Mouse (Mus musculus) B cell, adult (primary cell): Measurements from ENCODE around the gene Zfp219. TPM values are rescaled to one million over a fixed set of nuclear protein-coding genes. Genes with fewer than 3 reads are reported as not detected.

Source experiments
- total RNA-seq: library from RNA; stranded (reverse); gene quantifications from 4 replicates; pipeline ENCODE4 v1.2.4, GENCODE M21; 2023; ENCODE audit not compliant: inconsistent age

Zfp219 gene
- 9.3 to 11.8 TPM (median 10.0 TPM) in 4 replicates for total RNA-seq

GRCm38 (mm10) chr14:52020486-52021137 is at the start of gene Zfp219:
Gene Zfp219, minus strand, starts transcription at chr14:52020733.

GRCm38 (mm10) chr14:52042359-52042758 is 21.8 kb upstream of the Zfp219 start, which contains the start of gene Olfr221:
Gene Olfr221, minus strand, starts transcription at chr14:52042459.

DNA sequence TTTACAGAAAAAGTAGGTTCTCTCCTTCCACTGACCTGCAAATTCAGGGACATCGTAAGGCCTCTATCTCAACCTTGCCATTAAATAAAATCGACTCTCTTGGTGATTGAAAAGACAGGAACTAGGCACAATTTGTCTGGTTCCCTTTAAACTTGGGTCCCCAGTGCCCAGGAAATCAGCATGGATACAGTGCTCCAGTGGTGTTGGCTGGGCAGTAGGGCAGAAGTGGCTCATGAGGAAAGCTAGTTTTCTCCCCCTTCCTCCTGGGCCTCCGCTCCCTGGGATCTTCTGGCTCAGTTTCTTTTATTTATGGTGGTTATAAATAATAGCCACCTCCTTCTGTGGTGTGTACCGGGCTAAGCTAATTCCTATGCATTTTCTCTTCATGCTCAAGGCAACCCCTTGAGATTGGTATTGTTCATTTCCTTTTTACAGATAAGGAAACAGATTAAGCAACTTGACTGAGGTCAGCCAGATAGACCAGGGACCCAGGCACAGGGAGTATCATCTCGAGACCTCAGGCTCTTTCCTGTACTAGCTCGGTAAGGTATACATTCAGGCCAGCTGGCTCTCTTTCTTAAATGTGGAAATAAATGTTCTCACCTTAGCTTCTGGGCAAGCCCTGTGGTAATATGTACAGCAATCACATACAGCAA is 5.0 kb downstream of the Zfp219 start, which contains the start of gene Tmem253:
Tmem253 (plus strand) TSS at position 214 of the 656 bp plus-strand sequence.

GRCm38 (mm10) chr14:51984247-51985231 is 36.0 kb downstream of the Zfp219 start, which contains the start of gene Arhgef40:
Gene Arhgef40, plus strand, starts transcription at chr14:51984719.

Other genes starting within 250 kb of the Zfp219 start
- not detected in 4 replicates for gene Ang4, start 247.1 kb downstream of the Zfp219 start, total RNA-seq
- gene AY358078, start 220.7 kb downstream of the Zfp219 start, total RNA-seq: not detected in 4 replicates
- gene Ear6, start 167.0 kb downstream of the Zfp219 start, total RNA-seq: not detected in 4 replicates
- gene Mettl17, start 135.9 kb downstream of the Zfp219 start, total RNA-seq: 40.0 to 67.1 TPM (median 63.4 TPM) in 4 replicates
- gene Slc39a2, start 127.8 kb downstream of the Zfp219 start, total RNA-seq: 0.36 to 0.54 TPM (median 0.48 TPM) in 4 replicates
- 0.24 to 1.2 TPM (median 0.61 TPM) in 3 of 4 replicates, not detected in the other for gene Ndrg2, start 106.6 kb downstream of the Zfp219 start, total RNA-seq
- gene Tppp2, start 102.3 kb downstream of the Zfp219 start, total RNA-seq: not detected in 4 replicates
- not detected in 4 replicates for gene Rnase13, start 98.0 kb downstream of the Zfp219 start, total RNA-seq
- gene Arhgef40, start 36.0 kb downstream of the Zfp219 start, total RNA-seq: 0.48 to 1.3 TPM (median 0.71 TPM) in 3 of 4 replicates, not detected in the other
- gene Tmem253, start 5.1 kb downstream of the Zfp219 start, total RNA-seq: 0.77 to 1.8 TPM (median 1.2 TPM) in 3 of 4 replicates, not detected in the other
- not detected in 4 replicates for gene Olfr221, start 21.7 kb upstream of the Zfp219 start, total RNA-seq
- gene Hnrnpc, start 83.3 kb upstream of the Zfp219 start, total RNA-seq: 384 to 438 TPM (median 406 TPM) in 4 replicates
- gene Rpgrip1, start 90.0 kb upstream of the Zfp219 start, total RNA-seq: 29.6 to 42.1 TPM (median 32.4 TPM) in 4 replicates
- gene Supt16, start 176.7 kb upstream of the Zfp219 start, total RNA-seq: 73.4 to 77.5 TPM (median 74.6 TPM) in 4 replicates
- gene Chd8, start 237.0 kb upstream of the Zfp219 start, total RNA-seq: 287 to 302 TPM (median 291 TPM) in 4 replicates